Mouse (Mus musculus): Measurements from ENCODE around the gene Adgrf5.

Adgrf5 gene

DNA sequence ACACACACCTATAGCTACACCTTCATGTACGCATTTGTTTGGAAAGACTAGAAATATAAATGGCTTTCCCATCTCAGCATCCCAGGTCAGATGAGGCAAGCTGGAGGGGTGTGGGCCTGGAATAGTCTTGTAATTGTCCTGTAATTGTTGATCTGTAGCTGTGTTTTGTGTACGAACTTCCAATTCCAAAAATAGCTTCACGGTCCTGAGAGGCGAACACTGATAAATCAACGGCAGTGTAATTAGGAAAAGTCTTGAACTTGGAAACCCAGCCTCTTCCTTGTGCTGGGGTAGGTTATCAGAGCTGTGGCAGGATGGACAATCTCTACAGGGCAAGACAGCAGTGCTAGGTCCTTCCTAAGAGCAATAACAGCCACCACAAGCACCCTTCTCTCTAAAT, 18.5 kb downstream of the Adgrf5 start:
- no peak for DNase-seq (ENCODE audit: low read depth, low spot score)

- no peak for DNase-seq (ENCODE audit: low read depth, low spot score)
These were observed 26.1 kb downstream of the Adgrf5 start for GRCm38 (mm10) chr17:43386331-43386730.

DNA sequence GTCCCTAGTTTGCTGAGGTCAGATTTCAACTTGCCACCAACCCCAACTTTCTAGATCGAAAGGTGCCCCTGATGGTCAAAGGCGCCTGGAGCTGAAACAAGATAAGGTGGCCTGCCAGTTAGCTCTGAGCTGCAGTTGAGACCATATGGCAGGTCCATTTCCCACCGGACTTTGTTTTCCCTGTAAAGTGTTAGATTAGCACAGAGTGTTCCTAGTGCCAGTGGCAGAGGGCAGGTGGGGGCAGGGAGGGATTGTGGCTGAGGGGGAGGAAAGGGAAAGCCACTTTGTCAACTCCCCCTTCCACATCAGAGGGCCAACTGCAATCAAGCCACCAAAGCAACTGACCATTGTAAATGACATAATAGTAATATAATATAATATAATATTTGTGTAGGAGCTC, 26.9 kb downstream of the Adgrf5 start:
- no peak for DNase-seq (ENCODE audit: low read depth, low spot score)

DNA sequence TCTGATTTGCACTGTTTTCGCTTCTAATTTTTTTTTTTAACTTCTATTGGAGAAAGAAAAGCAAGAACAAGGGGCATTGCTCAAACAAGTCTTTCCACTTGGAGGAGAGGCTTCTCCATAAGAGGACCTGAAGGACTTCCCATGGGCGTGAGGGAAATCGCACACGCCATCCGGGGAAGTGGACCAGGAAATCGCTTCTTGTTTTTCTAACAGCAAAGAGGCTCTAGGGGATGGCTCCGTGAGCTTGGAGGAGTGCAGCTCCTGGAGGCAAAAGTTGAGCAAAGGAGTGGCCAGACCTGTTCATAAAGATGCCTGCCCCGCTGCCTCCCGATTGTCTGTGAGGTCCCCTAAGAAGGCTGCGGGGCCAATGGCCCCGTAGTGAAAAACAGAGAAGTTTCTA, 29.0 kb downstream of the Adgrf5 start:
- no peak for DNase-seq (ENCODE audit: low read depth, low spot score)

DNA sequence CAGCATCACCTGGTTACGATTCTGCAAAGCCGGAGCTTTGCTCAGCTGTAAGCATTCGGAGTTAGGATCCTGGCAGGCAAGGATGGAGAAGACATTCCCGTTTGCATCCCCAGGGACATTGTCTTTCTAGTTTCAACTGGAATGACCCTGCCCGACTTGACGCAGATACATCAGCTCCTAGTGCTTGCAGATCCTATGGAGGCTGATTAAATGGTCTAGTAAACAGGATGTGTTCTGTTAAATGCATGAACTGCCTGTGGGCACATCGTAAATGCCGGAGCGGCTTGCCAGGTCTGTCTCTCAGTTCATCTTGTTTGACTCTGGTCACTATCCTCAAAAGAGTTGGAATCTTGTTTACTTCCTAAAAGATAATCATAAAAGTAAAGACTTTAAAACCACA, 31.9 kb downstream of the Adgrf5 start:
- DNase-seq (ENCODE audit: low read depth, low spot score) = no peak

GRCm38 (mm10) chr17:43393669-43394068, 33.4 kb downstream of the Adgrf5 start:
- no peak for DNase-seq (ENCODE audit: low read depth, low spot score)

DNA sequence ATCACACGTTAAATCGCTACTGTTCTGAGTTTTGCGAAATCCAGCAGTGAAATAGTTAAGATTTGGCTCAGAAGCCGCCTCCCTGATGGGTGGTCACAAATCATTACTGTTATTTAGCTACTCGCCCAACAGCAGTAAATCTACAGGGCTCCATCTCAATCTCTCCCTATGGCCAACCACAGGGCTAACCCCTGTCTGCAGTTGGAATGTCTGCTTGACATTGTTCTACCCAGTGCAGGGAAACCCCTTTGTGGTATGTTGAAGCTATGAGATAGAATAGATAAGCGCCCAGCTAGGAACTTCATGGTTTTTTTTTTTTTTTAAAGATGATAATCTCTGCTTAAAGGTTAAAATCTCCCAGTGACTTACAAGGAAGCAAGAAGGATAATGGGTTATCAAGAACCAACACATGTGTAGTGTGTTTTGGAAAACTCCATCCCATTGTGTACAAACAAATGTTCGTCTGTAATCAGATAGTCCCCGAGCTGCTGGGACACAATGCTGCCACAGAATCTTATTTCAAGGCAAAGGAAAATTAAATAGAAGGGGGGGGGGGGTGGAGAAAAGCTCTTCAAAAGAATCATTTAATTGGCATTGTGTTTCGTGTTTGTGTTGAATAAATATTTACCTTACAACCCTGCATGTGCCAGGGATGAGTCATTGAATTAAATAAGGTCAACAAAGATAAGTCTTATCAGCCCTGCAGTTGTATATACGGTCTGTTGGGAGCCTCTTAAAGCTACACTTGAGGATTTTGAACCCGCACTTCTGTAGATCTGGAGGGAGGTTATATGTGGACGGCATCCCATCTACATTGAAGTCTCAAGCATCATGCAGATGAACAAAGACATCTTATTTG, 35.4 kb downstream of the Adgrf5 start:
- DNase-seq (ENCODE audit: low read depth, low spot score) = no peak

DNA sequence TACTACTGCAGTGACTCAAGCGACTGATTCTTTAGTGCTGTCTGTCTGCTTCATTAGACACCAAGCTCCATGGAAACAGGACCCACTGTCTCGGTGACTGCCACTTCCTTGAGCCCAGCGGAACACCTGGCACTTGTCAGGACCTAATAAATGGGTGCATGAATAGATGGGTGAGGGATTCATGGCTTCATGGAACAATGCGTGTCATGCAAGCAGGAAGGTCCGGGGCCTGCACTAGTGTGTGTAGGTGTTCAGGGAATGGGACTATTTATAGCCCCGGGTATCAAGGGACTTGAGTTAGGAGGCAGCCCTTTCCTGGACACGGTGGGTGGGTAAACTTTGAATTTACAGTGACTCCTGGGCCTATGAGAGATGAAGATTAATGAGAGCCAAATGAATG, 38.4 kb downstream of the Adgrf5 start:
- no peak for DNase-seq (ENCODE audit: low read depth, low spot score)

GRCm38 (mm10) chr17:43399151-43399550, 38.9 kb downstream of the Adgrf5 start:
- peak; percentile 13 for DNase-seq (ENCODE audit: low read depth, low spot score)

DNA sequence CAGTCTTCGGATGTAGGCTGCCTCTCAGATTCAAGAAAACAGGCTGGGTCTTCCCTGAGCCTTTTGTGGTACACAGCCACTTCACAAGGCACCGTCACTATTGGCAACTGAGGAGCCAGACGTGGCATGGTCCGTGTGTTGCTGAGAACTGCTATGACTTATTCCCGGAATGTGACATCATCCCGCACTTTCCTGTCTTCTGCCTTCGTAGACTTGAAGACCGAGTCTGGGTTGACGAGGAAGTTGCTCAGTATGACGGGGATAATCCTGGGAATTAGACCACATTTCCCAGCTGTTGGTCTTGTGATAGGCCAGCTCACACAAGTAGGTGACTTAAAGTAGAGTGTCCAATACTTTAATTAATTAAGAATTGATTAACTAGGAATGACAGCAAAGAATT, 40.2 kb downstream of the Adgrf5 start:
- DNase-seq (ENCODE audit: low read depth, low spot score) = no peak

- DNase-seq (ENCODE audit: low read depth, low spot score) = no peak
These were observed 43.6 kb downstream of the Adgrf5 start for GRCm38 (mm10) chr17:43403851-43404250.

GRCm38 (mm10) chr17:43404408-43404807, 44.2 kb downstream of the Adgrf5 start:
- no peak for DNase-seq (ENCODE audit: low read depth, low spot score)

DNA sequence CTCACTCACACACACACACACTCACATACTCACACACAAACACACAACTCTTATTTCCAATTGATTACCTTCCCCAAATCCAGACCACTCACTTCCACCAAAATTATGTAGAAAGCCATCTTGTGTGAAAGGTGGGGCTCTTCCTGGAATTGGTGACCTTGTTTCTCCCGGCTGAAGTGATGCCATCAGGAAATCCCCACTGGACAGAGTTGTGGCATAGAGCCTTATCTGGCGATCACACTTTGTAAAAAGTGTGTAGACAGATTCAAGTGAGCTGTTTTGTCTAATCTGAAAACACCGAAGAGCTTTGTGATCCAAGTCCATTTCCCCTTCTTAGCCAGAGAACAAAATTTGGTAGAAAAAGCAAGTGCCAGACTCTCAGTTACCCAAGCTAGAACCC, 46.1 kb downstream of the Adgrf5 start:
- no peak for DNase-seq (ENCODE audit: low read depth, low spot score)

- no peak for DNase-seq (ENCODE audit: low read depth, low spot score)
These were observed 47.3 kb downstream of the Adgrf5 start for GRCm38 (mm10) chr17:43407548-43407947.

DNA sequence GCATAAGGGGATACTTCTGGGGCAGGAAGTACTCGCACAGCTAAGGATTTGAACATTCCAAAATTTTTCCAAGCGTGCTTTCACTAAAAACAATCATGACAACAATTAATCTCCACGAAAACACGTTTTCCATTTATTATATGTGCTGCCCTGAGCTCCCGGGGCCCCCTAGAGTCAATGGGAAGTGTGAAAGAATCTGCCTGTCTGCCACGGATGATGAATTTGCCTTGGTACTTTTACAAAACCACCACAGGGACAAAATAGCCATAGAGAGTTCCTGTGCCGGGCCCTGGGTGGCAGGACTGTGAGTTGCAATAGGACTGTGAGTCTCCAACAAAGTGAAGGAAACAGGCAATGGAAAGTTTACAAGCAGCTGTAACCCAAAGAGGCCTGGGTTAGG, 52.9 kb downstream of the Adgrf5 start:
- no peak for DNase-seq (ENCODE audit: low read depth, low spot score)

GRCm38 (mm10) chr17:43419204-43419603, 59.0 kb downstream of the Adgrf5 start:
- DNase-seq (ENCODE audit: low read depth, low spot score) = no peak

- DNase-seq (ENCODE audit: low read depth, low spot score) = no peak
These were observed 60.1 kb downstream of the Adgrf5 start for GRCm38 (mm10) chr17:43420381-43420780.

DNA sequence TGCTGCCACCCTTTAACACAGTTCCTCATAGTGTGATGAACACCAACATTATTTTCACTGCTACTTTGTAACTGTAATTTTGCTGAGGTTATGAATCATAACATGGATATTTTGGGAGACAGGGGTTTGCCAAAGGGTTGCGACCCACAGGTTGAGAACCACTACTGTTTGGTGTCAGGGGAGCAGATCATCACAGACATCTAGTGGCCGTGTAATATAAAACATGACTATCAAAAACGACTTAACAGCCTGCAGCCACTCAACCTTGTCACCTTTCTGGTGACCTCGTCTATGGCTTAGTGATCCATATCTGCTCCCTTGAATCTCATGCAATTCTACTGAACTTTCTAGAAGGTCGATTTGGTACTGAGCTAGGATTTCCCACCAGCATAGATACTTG, 63.7 kb downstream of the Adgrf5 start:
- no peak for DNase-seq (ENCODE audit: low read depth, low spot score)

GRCm38 (mm10) chr17:43431692-43432091, 71.4 kb downstream of the Adgrf5 start:
- no peak for DNase-seq (ENCODE audit: low read depth, low spot score)

DNA sequence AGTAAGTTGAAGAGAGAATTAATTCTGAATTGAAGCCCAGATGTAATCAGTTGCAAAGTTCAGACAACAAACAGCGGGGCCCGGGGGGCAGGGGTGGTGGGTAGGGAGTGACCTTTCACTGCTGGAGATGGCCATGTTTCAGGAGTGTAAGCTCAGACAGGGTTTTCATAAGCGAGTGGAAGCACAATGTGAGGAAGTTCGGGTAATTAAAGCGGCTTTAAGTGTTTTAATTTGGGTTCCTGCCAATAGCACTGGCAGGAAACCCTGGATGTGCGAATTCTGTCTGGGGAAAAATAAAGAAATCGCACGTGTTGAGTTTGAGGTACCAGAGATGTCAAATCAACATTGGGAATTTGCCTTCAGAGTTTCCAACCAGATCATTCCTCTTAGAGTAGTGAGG, 74.2 kb downstream of the Adgrf5 start:
- no peak for DNase-seq (ENCODE audit: low read depth, low spot score)

- no peak for DNase-seq (ENCODE audit: low read depth, low spot score)
These were observed 91.0 kb downstream of the Adgrf5 start for GRCm38 (mm10) chr17:43451216-43451615.

DNA sequence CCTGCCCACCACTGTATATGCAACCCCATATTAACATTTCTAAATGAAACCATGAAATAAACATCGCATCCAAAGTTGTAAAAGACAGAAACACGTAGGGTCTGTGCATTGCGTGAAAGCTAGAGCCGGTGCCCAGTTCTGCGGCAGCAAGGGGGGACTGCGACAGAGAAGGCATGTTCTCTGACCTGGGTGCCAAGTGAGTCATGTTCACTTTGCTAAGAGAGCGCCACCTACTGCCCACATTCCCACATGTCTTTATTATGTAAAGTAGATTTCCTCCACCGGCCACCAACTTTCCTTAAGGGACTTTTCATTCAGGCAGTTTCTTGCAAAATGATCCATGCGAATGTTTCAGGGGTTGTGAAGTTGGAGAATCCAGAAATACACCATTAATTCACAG, 98.3 kb downstream of the Adgrf5 start:
- DNase-seq (ENCODE audit: low read depth, low spot score) = peak; percentile 24

DNA sequence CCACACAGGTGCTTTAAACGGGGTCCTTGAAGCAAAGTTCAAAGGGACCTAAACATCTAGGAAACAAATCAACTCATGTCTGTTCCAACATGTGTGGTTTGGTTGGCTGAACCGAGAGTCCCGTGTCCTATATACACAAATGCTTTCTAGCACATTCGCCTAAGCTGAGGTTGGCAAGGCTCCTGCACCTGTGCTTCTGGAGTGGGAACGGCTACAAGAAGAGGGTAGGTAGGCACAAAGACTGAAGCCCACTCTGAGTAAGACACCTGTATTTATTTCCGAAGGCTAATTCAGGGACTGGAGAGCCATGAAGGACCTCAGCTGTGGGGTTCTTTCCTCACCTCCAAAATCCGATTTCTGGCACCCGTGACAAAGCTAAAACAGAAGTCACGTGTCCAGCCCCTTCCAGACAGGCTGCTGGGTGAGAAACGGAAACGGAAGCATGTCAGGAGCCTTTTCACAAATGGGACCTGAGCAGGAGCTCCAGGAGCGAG, 99.5 kb downstream of the Adgrf5 start:
- no peak for DNase-seq (ENCODE audit: low read depth, low spot score)
